Comparison of ENCODE assay signal across 8 mouse cellular contexts in genomic region chr1:35839446-35839845, GRCm38 (mm10).
DNase-seq lines count a peak whose midpoint lies in the region; ATAC-seq and TF ChIP-seq lines count a peak whose summit lies in the region.

No protein-coding gene starts in this region.

- H3K27ac ChIP-seq in layer of hippocampus, adult 2 months, result no peak overlapping the region
- H3K27ac ChIP-seq in cerebellum, adult 2 months (ENCODE audit: insufficient read depth, low read length), result no peak overlapping the region

- peak; percentile 65 for TF ChIP-seq CTCF in layer of hippocampus, adult 2 months (conservative IDR thresholded peaks at IDR 0.05)
- 0 out of 2 replicates have a peak, but pooled peaks have one; percentile 12 for TF ChIP-seq CTCF in cerebellum, adult 2 months (IDR thresholded peaks at IDR 0.05; ENCODE audit: borderline replicate concordance, insufficient read depth, low read depth, low read length)

- H3K27me3 ChIP-seq in cerebellum, adult 2 months (ENCODE audit: control insufficient read depth, insufficient read depth, low read length), result 0 out of 2 replicates have a peak, but pooled peaks cover 2% of the 10 kb centered on the region

- DNase-seq in layer of hippocampus, adult 2 months (ENCODE audit: low spot score in 2 of 2), result no peak
- no peak for DNase-seq in layer of hippocampus, adult 11-12 months (ENCODE audit: low spot score)
- peak; percentile 57 for DNase-seq in MEL-GATA-1-ER (ENCODE audit: extremely low read depth, low read depth)
- DNase-seq in cerebellum, adult 2 months, result peak; percentile 25 to 31
- peak; percentile 12 for DNase-seq in hindlimb bud, embryonic 11.5 days (ENCODE audit: extremely low spot score, low read depth, low spot score)
- peak; percentile 31 for DNase-seq in urinary bladder, postnatal 25 days (ENCODE audit: low spot score)
- no peak for DNase-seq in ovary, postnatal 36 days (ENCODE audit: low spot score)

- WGBS in cerebellum, adult 2 months, result 74% methylated on average over 6 of the region's 6 CpGs

- H3K4me3 ChIP-seq in layer of hippocampus, adult 2 months, result no peak overlapping the region
- no peak overlapping the region for H3K4me3 ChIP-seq in cerebellum, adult 2 months (replicated peaks; ENCODE audit: insufficient read depth, low read depth, low read length)

- no peaks in the 10 kb centered on the region for H3K4me1 ChIP-seq in cerebellum, adult 2 months (ENCODE audit: control insufficient read depth, insufficient read depth, low read length)

- no peak for TF ChIP-seq POLR2A in cerebellum, adult 2 months (IDR thresholded peaks at IDR 0.05; ENCODE audit: borderline replicate concordance, insufficient read depth, low read length)

- ATAC-seq in megakaryocyte-erythroid progenitor cell, adult 5-6 weeks (replicated peaks; ENCODE audit: low FRiP score, low TSS enrichment, poor library complexity, severe bottlenecking), result peak; percentile 92

Comparison
In these comparisons a context has a peak if more than half of its experiments do, and no peak if none do; other contexts are left out.
1. DNase-seq: peak in MEL-GATA-1-ER (single experiment), cerebellum, adult 2 months (2 of 2), hindlimb bud, embryonic 11.5 days (single experiment) and urinary bladder, postnatal 25 days (single experiment); none in layer of hippocampus, adult 2 months (0 of 2), layer of hippocampus, adult 11-12 months (single experiment) and ovary, postnatal 36 days (single experiment).